Mouse (Mus musculus) ES-CJ7 (cell line): ENCODE data around the gene Taf1c.

Experiments used
- DNase-seq: peaks from one replicate; pipeline ENCODE4 v3.0.0; 2011; ENCODE audit warnings: low read depth, low spot score

Gene Taf1c

GRCm38 (mm10) chr8:119604996-119605395 lies at the start of gene Taf1c:
TSS of gene Taf1c (minus strand) at chr8:119605222.
- peak; percentile 97 for DNase-seq

- no peak for DNase-seq
Observed at GRCm38 (mm10) chr8:119651324-119651723, 46.3 kb upstream of the Taf1c start.

DNA sequence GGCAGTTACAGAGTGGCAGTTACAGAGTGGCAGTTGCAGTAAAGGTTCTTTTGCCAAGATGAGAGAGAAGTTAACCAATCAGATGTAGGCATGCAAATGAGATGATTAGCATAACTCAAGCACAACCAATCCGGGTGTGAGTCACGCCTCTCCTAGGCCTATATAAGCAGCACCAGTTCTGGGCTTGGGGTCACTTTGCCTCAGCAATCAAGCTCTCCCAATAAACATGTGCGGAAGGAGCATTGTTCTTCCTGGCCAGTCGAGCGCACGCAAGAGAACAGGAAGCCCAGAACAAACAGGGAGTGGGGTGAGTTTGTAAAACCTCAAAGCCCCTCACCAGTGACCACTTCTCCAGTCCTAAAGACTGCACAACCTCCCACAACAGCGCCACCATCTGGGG lies 41.8 kb upstream of the Taf1c start:
- DNase-seq: peak; percentile 47

GRCm38 (mm10) chr8:119646197-119646596 lies 41.2 kb upstream of the Taf1c start:
- peak; percentile 57 for DNase-seq

GRCm38 (mm10) chr8:119644981-119645597 lies 40.1 kb upstream of the Taf1c start:
- no peak for DNase-seq

- DNase-seq: no peak
Observed at GRCm38 (mm10) chr8:119644429-119644960, 39.5 kb upstream of the Taf1c start.

GRCm38 (mm10) chr8:119642960-119643359 lies 37.9 kb upstream of the Taf1c start:
- no peak for DNase-seq

DNA sequence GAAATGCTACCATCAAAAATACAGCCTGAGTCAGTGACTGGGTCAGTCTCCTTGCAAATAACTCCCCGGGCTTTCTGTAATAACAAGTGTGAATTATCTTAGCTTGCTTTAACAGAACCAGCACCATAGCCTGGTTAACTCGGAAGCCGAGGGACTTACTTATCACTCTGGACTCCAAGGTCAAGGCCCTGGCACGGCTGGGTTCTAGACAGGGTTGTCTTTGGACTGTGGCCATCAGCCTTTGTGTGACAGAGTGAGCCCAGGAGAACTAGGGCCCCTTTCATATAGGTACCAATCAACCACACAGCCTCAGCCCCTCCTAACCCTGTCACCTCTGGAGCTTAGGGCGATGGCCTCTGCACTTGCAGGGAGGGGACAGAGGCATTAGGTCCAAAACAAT lies 36.0 kb upstream of the Taf1c start:
- DNase-seq: no peak

DNA sequence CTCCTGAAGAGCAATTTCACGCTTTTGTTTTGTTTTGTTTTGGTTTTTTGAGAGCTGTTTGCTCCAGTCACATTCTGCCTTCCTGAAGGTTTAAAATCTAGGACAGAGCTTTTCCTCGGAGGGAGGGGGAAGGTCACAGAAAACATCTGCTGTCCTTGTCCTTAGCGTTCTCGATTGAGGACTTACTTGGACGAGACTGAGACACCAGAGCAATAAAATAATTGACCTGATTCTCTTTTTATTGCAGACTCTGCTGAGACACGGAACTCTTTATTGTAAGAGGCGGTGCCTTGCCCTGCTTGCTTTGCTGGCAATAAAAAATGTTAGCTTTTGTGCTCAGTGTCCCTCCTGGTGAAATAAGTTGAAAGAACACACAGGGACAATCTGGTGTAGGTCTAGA lies 34.8 kb upstream of the Taf1c start:
- DNase-seq: no peak

DNA sequence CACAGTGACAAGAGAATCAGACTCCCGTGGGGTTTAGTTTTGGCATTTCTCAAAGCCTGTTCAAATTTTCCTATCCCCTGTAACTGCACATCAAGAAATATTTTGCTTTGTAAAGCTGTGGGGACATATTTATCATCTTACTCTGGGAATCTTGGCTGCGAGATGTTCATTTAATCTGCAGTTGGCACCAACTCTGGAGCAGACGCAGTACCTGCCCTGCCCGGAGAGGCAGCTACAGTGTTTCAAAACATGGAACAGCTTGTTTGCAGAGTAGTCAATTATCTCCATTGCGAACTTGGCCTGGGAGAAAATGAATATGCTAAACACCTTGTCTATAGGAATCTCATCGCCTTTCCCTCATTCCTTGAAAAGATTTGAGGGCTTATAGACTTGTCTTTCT lies 33.2 kb upstream of the Taf1c start:
- no peak for DNase-seq

- DNase-seq: no peak
Observed at GRCm38 (mm10) chr8:119637381-119637780, 32.4 kb upstream of the Taf1c start.

- DNase-seq: no peak
Observed at GRCm38 (mm10) chr8:119636766-119637165, 31.7 kb upstream of the Taf1c start.

- no peak for DNase-seq
Observed at GRCm38 (mm10) chr8:119635958-119636357, 30.9 kb upstream of the Taf1c start.

DNA sequence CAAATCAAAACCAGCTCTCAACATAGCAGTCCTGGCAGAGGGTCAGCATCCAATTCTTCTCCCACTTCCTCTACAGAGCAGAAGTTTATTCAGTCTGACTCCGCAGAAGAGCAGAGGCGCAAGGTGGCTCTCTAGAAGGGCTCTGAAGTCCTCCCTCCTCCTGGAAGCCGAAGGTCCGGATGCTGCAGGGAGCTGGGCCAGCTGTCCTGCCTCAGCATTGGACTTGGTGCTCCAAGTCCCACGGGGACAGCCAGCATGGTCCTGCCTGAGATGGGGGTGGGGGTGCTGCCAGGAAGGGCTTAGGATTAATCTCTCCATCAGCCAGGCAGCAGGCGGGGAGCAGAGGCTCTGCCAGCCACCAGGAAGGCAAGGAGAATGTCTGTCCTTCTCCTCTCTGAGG lies 30.4 kb upstream of the Taf1c start, which contains the start of gene Kcng4:
TSS of gene Kcng4 (minus strand) at position 303 of the 400 bp plus-strand sequence.
- DNase-seq: no peak

DNA sequence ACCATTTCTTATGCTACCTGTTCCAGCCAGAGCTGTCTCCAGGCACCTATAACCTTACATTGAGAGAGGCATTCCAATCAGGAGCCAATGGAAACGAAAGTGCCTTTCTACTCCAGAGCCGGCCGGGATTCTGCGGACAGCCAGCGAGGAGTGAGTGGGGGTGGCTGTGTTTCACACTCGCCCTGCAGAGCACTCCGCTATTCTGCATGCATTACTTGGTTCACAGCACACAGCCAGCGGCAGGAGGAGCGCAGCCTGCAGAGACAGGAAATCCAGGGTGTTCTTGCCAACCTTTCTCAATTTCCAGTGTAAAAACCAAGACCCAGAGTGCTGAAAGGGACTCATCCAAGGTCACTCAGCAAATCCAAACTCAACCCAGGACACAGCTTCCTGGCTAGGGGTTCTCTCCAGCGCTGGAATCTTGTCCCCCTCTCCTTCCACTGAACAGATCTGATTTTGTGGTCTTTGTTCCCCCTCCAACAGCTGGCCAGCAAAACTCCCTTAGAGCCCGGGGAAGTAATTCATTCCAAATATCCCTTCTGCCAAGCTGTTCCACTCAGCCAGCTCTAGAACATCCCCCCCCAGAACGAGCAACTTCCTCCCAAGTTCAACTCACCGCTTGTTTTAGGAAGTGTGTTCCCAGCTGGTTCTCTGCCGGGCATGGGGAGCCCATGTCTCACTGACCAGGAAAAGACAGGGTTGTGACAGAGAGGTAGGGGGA lies 29.8 kb upstream of the Taf1c start:
- no peak for DNase-seq

- DNase-seq: no peak
Observed at GRCm38 (mm10) chr8:119632909-119633308, 27.9 kb upstream of the Taf1c start.

GRCm38 (mm10) chr8:119632246-119632645 lies 27.2 kb upstream of the Taf1c start:
- peak; percentile 63 for DNase-seq

DNA sequence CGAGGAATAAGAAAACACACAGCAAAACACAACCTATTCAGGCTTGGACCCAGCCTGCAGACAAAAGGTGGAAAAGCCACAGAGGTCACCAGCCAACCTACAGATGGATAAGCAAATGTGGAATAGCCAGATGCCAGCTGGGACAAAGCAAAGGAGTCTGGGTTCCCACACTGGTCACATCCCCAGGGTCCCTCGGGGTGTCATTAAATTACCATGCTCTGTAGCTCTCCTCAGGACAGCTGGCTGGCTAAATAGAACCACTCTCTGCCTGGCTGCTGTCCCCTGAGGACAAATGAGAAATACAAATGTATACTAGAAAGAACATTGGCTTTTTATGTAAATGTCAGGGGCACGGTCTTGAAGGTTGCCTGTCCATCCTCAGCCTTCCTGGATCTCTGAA lies 25.8 kb upstream of the Taf1c start:
- no peak for DNase-seq

- DNase-seq: peak; percentile 81
Observed at GRCm38 (mm10) chr8:119627613-119628359, 22.8 kb upstream of the Taf1c start.

DNA sequence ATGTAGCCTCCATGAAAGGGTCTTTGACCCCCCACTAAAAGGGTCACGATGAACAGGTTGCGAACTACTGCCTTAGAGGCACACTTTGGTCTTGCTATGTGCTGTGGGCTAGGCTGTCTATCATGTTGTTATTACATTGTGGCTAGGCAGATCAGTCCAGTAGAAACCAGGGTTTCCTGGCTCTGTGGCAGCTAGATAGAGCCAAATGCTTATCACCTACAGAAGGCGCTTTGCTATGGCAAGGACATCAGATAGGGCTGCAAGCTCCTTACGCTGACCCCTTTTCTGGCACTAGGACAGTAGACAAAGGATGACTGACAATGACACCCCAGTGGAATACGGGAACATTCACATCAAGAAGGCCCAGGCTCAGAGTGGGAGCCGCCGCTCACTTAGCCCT lies 22.2 kb upstream of the Taf1c start:
- no peak for DNase-seq

DNA sequence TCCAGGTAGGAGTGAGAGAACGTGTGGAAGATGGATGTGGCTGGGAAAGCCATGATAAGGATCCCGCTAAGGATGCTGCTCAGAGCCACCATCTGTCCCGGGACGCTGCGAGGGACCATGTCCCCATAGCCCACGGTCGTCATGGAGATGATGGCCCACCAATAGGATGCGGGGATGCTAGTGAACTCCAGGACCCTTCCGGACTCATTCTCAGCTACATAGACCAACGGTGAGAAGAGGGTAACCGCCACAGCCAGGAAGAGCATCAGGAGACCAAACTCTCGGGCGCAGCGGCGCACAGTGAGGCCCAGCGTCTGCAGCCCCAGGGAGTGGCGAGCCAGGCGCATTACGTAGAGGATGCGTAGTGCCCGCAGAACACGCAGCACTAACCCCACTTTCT lies 20.8 kb upstream of the Taf1c start:
- DNase-seq: peak; percentile 40

DNA sequence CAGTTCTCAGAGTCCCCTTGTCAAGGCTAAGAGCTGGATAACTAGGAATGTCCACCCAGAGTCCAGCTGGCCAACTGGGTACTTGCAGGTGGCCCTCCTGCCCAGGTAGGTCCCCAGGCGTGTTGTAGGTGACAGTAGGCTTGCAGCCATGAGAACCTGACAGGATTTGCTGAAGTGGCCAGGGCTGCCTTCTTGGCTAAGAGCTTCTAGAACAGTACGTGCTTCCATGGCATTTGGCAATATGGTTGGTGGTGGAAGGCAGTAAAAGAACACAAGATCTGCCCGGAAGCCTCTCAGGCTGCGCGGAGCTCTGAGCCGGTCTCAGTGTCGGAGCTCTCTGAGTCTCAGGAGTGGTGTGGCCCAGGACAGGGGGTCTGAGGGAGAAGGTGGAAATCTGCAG lies 19.9 kb upstream of the Taf1c start:
- DNase-seq: no peak
